Mouse (Mus musculus) testis, postnatal 10 days (tissue): ENCODE results near the gene Mad2l2.
A peak's percentile ranks its signal among the peaks of the same experiment; 100 is the strongest.
"Not testable (repeated sequence)": the region's sequence is repeated elsewhere in the genome, so short reads cannot be mapped to it uniquely, and the experiment has no call there.

Experiments
- DNase-seq: peaks from one replicate; pipeline ENCODE4 v3.0.0; 2021; ENCODE audit warnings: low spot score

Mad2l2 gene

DNA sequence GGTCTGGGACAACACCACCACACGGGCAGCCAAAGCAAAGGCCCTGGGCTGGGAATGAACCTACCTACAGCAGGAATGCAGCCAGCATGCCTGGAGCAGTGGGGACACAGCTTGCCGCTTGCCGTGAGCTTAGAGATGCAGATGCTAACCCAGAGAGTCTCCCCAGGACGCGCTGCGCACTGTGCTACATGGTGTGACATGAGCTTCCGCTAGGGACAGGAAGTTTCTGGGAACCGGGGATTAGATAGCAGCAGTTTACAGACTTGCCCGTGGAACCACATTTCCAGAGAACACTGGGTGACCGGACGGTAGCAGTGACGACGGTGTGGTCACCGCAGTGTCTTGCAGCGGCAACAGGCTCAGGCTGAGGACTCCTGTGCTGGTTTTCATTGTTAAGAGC lies 39.4 kb downstream of the Mad2l2 start:
- no peak for DNase-seq

DNA sequence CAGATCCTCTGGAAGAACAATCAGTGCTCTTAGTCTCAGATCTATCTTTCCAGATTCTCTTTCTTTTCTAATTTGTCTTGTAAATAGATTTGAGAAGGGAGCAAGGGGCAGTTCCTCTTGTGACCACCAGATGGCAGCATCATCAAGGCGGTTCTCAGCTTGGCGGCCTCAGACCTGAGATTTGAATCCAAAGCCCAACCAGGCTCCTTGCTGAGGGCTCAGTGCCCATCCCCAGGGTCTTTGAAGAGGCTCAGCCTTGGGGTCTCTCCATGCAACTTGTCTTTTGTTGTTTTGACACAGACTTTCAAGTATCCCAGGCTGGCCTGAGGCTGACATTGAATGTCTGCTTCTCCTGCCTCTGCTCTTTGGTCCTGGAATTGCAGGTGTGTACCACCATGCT lies 40.7 kb downstream of the Mad2l2 start:
- DNase-seq = peak; percentile 74

DNA sequence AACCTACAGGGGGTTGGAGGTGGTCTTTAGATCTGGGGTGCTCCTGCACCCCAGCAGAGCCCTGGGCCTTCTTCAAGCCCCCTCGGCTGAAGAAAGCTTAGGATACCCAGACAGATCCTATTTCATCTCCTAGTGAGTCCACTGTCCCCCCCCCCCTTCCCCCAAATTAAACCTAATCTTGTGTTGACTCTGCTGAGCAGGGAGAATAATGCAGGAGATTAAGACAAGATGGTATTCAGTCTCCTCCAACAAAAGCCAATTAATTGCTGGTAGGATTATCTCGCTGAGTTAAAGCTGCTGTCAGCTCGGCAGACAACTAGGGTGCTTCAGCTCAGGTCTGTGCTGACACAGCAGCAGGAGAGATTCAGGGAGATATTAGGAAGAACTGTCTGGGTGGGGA lies 41.1 kb downstream of the Mad2l2 start:
- no peak for DNase-seq

GRCm38 (mm10) chr4:148173811-148174494 lies 43.8 kb downstream of the Mad2l2 start:
- DNase-seq = no peak

DNA sequence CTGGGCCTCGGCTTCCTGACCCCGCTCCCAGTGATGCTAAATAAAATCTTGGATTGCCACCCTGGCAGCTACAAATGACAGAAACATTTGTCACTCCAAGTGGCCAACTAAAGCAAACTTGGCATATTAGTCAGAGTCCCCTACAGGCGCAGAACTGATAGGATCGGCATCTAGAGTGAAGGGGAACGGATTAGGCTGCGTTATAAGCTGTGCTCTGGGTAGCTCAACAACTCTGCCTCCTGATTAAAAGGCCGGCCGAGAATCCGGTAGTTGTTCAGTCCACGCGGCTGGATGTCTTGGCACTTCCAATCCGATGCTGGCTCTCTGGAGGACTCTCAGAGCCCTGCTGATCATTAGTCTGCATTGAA lies 44.3 kb downstream of the Mad2l2 start:
- DNase-seq = no peak

DNA sequence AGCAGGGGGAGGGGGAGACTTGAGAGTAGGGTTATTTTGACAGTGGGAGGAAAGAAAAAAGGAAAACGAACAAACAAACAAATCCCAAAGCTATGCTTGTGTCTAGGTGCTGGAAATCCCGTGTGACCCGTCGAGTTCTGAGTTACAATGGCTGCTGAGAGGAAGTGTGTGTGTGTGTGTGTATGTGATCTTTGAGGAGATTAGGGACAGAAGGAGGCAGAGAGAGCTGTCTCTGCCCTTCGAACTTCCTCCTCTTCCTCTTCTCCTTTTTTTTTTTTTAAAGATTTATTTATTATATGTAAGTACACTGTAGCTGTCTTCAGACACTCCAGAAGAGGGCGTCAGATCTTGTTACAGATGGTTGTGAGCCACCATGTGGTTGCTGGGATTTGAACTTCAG lies 46.4 kb downstream of the Mad2l2 start:
- DNase-seq = not testable (repeated sequence)

GRCm38 (mm10) chr4:148177716-148178115 lies 47.5 kb downstream of the Mad2l2 start:
- no peak for DNase-seq

- DNase-seq = no peak
Measured at GRCm38 (mm10) chr4:148181483-148181882, 51.3 kb downstream of the Mad2l2 start.

- no peak for DNase-seq
Measured at GRCm38 (mm10) chr4:148182363-148182762, 52.2 kb downstream of the Mad2l2 start.

DNA sequence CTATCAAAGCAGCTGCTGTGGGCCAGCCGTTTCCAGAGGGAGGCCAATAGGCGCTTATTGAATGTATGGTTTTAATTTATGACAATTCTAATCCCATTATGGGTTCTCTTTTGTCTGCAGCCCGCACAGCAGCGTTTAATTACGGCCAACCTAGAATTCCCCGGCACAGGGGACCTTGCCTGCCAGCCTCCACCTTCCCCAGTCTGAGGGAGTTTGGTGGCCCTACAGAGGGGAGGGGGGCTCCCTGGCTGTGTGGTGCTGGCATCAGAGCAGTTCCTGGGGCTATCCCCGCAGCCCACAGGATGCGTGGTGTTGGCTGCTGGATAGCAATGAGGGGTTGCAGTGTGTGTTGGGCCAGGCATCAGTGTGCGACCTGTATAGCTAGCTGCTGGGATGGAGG lies 54.4 kb downstream of the Mad2l2 start:
- DNase-seq = no peak

DNA sequence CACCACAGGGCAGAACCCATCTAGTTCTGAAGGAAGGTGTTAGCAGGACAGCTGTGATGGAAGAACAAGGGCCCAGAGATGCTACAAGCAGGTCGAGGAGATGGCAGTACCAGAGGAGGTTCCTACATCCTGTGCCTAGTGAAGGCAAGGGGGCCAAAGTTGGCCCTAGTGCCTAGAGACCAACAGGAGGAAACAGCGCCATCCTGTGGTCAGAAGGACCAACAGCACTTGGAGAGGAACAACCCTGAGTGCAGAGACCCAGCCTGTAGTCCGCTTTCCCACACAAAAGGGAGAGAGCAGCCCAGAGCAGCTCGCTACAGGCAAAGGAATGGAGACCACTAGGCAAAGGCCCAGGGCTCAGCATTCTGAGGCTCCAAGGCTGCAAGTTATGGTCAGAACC lies 55.6 kb downstream of the Mad2l2 start:
- no peak for DNase-seq

- DNase-seq = not testable (repeated sequence)
Measured at GRCm38 (mm10) chr4:148188767-148189166, 58.6 kb downstream of the Mad2l2 start.

GRCm38 (mm10) chr4:148192707-148193245 lies 62.6 kb downstream of the Mad2l2 start:
- no peak for DNase-seq

DNA sequence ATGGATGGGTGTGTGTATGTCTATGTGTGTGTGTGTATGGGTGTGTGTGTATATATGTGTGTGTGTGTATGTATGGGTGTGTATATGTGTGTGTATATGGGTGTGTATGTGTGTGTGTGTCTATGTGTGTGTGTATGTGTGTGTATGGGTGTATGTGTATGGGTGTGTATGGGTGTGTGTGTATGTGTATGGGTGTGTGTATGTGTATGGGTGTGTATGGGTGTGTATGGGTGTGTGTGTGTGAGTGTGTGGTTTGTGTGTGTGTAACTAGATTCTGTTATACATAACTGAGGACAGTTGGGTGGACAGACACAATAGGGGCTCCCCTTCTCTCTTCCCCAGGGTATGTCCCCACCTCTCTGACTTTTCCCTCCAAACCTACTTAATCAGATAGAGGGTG lies 64.2 kb downstream of the Mad2l2 start:
- no peak for DNase-seq
